Mouse (Mus musculus): ENCODE data around the gene Tor3a.

Tor3a gene

DNA sequence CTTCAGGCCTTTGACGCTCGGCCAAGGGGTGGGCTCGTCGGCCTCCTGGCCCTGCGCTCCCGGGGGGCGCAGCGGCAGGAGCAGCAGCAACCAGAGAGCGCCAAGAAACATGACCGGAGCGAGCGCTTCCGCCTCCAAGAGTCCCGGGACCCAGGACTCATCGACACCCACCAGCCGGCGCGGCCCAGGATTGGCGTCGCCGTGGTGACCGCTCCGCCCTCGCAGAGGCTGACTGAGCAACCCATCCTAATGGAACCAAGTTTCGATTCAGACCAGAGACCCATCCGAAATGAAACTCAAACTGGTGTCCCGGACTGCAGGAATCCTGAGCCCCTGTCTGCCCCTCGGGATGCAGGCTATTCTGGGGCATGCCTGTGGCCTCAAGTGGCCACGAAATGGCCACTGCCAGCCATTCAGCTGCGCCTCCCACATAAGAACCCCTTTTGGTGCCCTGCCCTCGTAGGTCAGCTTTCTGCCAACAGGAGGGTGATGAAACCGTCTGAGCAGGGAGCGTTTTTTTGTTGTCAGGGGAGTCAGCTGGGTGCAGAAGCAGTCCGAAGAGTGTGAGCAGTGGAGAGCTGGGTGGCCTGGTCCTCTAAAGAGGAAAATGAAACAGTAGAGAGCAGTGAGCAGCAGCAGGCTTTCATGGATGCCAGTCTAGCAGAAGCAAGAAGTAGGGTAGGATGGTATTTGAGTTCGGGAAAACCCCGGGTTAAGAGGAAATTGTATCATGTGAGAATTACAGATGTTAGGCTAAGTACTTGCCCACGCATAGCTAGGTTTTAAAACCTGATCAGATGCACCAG lies at the start of gene Tor3a:
Gene Tor3a (minus strand): TSS at position 162 of the 806 bp plus-strand sequence.
- peak; percentile 31 for DNase-seq (ENCODE audit: low spot score)

DNA sequence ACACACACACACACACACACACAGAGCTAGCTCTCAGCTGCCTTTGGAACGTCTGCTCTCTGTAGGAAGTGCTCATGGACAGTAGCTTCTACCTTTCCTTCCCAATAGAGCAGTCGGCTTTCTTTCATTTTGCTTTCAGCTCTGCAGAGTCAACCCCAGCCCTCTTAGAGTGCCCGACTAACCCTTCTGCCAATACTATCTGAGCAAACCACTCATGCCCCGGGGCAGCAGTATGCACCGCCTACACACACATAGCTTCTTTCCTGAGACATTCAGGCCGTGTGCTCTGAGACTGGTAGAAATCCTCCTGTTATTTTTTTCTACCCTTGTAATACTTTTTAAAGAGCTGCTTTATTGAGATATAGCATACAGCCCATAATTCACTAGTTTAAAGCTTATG lies 47.9 kb upstream of the Tor3a start:
- DNase-seq (ENCODE audit: low spot score), result no peak

DNA sequence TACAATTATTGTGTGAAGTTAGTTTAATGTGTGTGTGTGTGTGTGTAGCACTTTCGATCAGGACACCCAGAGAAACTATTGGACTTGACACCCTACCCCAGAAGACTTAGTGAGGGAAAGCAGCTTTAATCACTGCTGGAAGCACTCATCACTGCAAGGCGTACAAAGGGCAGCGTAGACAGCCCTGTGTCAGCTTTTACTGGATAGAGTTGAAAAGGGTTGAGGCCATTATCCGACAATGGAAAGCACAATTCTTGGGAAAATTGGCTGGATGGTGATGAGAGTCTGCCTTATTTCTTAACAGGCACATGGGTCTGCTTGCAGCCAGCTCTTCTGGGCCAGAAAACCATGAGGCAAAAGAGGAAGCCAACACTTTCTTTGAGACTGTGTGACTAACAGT lies 45.9 kb upstream of the Tor3a start:
- DNase-seq (ENCODE audit: low spot score), result no peak

DNA sequence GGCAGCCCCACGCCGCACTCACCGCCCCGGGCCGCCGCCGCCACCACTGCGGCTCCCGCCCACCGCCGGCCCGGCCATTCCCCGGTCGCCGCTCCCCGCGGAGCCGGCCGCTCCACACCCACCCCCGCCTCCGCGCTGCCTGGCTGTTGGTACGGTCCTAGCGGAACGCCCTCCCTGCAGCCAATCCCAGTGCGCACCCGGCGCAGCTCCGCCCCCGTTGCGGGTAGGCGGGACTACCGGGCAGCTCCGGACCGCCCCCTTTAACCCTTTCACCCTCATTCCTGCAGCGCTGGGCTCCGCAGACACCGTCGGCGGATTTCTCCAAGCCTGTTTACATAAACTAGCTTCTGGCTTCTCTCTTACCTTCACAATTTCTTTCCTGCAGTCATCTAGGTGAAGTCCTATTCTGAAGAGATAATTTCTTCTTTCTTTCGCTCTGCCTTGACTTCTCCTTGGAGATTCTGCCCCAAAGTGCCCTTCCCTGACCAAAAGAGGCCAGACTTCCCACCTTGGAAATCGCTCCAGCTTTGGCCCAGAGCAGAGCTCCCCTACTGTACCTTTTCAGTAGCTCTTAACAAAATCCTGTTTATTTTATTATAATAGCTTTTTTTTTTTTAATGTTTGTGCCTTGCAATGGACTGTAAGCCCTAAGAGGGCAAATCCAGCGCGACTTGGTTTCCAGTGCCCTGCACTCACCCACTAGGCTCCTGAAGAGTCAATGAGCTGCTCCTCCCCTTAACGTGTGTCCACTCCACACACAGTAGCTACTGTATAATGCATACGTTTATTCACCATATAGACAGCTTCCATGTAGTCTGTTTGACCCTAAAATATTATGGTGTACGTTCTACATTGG lies 45.0 kb upstream of the Tor3a start, which contains the start of gene Fam20b:
Gene Fam20b (minus strand): TSS at position 137 of the 856 bp plus-strand sequence.
- DNase-seq (ENCODE audit: low spot score), result peak; percentile 88

DNA sequence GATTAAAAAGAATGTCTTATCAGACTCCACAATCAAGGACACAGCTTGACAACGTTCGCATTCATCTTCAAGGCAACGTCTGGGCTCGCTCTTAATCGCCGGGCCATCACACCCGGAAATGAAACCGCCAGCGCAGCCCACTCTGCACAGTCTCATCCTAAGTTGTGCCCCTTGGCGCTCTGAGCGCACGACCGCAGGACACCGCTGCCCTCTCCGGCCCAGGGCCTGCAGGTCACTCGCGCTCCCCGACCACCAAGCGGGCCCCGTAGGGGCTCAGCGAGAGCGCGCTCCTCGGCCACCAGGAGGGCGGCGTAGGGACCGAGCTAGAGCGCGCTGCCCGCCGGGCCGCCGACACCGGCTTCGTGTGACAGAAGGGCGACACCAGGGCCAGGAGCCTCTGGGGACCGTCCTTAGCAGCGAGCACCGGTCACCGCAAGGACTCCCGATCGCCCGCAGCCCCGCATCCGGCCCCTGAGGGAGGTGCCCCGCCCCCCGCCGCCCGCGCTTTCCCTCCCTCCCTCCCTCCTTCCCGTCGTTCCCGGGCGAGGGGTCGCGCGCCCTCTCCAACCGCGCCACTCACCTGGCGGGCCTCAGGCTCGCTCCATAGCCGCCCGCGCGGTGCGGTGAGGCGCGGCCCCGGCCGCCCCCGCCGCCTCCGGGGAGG lies 44.3 kb upstream of the Tor3a start:
- no peak for DNase-seq (ENCODE audit: low spot score)

DNA sequence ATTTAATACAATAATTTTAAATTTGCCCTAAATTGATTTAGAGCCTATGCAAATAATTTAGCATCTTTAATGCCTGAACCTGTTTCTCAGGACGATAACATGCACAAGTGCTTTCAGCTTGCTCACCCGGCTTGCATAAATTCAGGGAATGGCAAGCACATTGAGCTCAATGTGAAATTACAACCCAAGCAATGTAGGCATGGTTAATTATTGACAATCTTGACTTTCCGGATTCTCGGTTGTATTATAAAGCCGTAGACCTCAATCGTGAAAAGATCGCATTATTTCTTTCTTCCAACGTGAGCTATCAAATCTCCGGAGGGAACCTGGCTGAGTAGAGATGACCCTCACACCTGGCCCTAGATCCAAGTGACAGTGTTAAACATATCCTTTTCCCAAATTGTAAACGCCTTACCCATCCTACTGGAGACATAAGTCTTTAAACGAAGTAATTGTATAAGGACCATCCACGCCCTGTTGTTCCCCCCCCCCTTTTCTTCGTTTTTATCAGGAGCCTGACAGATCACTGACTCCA lies 43.7 kb upstream of the Tor3a start:
- no peak for DNase-seq (ENCODE audit: low spot score)

DNA sequence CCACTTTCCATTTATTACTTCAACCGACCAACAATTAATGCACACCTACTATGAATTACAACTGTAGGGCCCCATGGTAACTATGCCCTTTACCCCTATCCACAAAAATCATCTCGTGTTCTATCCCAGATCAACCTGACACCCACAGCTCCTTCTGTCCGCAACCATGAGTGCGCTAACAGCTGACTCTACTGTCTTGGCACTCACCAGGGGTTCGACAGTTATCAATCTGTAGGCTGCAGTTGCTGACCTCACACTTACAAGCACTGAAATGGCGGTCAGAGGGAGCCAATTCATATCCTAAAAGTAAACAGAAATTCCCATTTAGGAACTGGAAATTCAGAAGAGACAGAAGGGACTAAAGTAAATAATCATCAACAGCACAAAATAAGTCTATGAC lies 42.5 kb upstream of the Tor3a start:
- no peak for DNase-seq (ENCODE audit: low spot score)

DNA sequence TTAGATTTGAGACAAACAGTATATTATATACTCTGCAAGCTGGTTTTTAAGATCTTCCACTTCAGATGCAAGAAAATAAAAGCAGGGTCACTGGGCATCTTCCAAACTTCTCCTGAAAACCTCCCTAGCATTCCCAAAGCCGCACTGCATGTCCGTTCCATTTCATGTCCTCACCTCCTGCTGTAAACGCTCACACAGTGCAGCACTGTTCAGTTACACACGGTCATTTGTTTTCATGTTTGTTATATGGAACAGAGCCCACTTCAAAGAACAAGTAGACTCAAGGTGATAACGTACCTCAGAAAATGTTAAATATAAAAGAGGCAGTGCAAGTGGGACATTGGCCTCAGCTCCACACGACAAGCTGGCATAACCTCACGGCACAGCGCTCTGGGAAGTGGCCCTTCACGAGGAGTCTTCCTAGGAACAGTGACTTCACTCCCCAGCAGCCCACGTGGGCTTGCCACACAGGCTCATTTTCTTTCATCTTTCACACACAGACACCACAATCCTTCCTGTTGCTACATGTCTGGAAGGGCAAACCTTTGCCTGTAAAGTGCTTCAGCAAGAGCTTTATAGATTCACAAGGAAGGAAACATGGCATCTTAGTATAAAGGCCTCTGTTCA lies 36.4 kb upstream of the Tor3a start:
- no peak for DNase-seq (ENCODE audit: low spot score)

DNA sequence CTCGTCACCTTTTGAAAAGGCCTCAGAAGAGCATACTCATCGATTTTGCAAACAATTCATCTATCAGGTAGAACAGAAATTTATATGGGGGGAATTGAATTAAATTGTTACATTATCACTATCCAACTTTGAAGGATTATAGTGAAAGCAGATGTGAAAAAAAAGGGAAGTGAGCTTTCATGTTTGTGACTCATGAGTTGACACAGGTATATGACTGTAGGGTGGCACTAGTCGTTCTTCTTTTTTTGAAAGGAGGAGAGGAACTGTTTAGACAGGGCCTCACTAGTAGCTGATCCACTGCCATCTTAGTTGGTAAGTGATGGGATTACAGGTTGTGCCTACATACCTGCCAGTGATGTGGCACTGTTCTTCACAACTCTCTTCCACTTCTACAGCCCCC lies 34.5 kb upstream of the Tor3a start:
- no peak for DNase-seq (ENCODE audit: low spot score)

DNA sequence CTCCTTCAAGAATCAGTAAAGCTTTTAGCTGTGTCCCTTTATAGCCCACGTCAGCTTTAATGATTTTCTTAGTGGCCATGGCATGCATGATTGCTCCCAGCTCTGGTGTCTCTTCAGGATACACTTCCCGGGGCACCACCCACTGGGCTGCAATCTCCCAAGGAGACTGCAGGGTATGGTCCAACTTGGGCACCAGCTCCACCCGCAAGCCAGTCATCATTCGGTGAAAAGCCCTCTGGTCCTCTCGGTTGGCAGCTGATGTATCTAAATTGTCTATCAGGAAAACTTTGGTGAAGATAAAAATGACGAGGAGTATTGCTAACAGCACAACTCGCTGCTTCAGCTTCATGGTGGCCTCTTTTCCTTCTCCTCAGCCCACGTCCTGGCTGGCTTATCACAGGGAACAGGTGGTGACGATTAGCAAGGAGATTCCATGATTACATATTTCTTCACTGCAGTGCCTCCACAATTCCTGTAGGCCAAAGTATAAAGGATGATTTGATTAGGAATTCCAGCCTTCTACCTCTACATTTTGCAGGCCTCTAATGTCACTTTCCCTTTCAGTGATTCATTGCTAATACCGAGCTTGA lies 31.6 kb upstream of the Tor3a start:
- no peak for DNase-seq (ENCODE audit: low spot score)

DNA sequence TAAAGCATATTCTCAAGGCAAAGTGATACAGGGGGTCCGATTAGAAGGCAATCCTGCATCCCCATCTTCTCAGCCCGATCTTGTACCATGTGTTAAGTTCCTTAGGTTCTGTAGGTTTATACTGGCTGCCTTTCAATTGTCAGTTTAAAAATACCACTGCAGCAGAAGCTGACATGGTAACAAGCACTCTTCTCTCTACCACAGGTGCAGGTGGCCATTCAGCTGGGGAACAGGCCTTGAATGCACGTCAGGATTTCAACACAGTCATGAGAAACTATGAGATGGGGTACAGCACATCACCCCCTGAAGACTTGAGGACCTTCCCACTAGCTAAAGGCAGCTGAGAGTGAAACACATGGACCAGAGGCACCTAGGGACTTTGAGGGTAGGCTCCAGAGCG lies 29.3 kb upstream of the Tor3a start:
- no peak for DNase-seq (ENCODE audit: low spot score)

DNA sequence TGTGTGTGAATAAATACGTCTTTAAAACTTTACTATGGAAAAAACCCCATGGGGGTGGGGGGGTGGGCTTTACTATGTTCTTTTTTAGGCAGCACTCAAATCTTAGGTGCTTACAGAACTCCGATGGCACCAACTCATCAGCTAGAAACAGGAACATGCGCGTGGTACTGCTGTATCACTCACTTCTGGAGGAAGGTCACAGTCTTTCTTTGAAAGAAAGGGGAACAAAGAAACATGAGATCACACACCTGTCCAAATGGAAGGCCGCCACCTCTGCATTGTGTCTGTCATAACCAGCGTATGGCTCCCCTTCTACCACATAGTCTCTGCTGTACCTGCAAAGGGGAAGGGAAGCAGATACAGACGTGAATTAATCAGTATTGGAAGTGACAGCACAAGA lies 28.0 kb upstream of the Tor3a start:
- DNase-seq (ENCODE audit: low spot score), result no peak

DNA sequence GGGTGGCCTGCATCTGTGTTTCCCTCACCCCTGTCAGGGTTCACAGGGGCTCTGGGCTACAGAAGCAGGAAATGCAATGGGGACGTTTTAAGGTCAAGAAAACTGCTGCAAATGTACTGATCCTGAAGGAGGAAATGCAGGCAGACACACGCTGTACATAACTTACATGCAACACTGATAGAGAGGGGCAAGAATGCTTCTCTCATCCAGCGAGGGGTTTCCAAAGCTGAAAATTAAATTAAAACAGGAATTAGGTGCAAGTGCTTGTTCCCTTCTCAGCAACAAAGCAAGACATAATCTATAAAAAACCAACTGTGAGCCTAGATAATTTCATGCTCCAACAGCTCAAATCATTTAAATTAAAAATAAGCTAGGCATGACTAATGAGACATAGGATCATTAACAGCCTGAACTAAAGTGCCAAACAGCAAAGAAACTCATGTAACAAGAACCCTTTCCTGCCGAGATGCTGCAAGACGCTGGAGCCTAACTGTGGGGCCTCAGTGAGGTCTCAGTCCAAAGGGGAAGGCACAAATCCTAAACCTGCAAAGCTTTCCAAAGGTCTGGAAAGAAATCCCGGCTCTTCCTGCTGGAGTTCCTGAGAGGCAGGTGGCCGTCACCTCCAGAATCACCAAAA lies 12.0 kb upstream of the Tor3a start:
- no peak for DNase-seq (ENCODE audit: low spot score)

DNA sequence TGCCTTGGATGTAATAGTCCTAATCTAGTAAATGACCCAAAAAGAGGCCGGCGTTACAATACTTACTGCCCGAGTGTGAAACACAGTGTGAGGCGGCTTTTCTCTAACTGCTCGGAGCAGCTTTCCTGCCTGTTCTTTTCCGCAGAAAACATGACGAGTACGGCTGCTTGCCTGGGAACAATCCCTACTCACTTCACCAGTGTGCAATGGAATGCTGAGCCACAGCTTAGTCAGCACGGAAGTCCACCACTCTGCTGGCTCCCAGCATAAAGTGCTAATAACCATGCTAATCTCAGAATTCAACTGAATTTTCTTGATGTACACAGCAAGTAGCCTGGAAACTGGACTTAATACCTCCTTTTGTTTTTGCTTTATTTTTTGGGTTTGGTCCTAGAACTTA lies 5.4 kb upstream of the Tor3a start:
- DNase-seq (ENCODE audit: low spot score), result no peak

DNA sequence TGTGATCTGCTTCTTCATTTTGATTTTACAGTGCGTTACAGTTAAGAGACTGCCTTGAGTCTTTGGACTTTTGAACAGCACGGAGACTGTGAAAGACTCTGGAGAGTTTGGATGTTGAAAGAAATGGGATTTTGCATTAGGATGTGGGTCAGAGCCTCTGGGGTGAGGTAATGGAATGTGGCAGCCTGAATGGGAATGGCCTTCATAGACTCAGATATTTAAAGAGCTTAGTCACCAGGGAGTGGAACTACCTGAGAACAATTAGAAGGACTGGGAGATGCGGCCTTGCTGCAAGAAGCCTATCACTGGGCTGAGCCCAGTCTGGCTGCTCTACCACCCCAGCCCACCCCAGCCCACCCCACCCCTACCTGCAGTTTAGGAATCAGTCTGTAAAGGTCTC lies 3.1 kb upstream of the Tor3a start:
- DNase-seq (ENCODE audit: low spot score), result no peak

DNA sequence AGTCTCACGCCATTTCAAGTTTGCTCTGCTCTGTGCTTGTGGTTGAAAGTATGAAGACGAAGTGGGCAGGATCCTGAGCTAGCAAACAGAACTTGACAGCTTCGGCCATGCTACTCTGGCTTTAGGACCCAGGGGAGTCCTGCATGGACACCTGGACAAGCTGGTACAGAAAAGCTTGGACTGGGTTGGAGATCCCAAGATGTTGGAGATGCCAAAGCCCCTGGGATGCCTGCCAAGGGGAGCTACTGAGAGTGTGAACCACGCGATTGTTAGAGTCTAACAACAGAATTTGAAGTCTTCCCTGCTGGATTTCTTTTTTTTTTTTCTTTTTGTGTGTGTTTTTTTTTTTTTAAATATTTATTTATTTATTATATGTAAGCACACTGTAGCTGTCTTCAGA lies 2.4 kb upstream of the Tor3a start:
- DNase-seq (ENCODE audit: low spot score), result no peak

DNA sequence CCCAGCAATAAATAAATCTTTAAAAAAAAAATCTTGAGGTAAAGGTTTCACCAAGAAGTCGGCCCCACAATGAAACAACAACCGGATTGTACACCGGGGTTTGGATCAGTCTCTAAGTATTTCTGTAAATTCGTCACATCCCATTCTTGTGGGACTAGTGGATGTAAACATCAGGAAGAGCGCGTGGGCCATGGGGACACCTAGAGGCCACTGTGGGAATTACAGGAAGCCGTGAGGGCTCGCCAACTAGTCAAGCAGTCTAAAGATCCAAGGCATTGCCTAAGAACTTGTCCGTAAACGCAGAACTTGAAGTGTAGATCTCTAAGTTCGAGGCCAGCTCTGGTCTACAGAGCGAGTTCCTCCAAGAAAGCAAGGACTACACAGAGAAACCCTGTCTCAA lies 2.0 kb upstream of the Tor3a start:
- no peak for DNase-seq (ENCODE audit: low spot score)

DNA sequence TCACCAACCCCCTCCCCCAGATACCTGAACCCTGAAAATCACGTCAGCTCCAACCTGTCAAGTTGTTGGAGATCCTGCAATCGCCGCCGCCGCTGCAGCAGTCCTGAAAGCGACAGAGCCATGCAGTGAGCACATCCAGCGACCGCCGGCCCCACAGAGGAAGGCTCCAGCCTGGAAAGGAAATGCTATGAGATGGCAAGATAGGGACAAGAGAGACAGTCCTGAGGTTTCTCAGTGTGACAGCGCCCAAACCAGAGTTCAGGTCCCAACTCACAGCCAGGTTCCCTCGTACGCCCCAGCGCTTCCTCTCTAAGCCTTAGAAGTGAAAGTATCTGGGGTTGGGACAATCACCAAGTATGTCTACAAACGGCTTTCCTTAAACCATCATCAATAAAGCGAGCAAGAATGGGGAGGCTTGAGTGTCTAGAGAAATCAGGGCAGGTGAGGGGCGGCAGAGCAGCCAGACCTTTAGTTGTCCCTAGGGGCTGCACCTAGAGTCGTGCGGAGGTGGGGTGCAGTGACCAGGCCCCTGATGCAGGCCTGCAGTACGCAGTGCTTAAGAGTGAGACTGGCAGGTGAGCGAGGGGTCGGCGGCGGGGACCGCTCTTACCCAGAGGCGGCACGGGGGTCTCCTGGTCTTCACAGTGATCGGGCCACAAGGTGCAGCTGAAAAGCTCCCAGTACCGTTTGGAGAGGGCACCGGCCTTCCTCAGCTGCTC lies 521 bp downstream of the Tor3a start:
- DNase-seq (ENCODE audit: low spot score), result no peak

DNA sequence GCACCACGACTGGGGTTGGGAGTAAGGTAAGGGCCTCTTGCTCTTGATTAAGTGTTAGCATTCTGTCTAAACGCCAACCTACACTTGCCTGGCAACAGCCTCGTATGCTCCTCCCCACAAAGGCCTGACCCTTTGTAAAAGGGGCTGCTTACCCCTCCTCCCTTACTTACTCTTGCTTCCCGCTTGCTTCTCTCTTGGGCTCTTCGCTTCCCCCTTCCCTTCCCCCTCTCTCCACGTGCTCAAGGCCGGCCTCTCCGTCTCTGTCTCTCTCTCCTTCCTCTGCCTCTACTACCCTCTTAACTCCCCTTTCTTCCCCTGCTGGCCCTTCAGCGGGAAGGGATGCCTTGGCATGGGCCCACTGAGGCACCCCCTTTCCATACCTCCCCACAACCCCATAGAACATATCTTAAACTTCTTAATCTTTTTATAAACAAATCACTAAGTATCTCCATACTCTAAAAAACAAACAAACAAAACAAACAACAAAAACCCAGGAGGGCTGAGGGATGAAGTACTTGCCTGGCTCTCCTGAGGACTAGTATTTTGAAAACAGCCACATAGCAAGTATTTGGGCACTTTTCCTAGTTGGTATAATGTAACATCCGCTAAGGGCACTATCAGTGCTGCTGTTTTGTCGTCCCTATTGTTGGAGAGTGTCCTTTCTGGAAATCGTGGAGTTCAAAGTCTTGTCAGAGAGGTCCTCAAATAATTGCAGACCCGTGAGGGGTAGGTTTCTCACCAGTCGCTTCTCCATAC lies 1.3 kb downstream of the Tor3a start:
- DNase-seq (ENCODE audit: low spot score), result no peak

DNA sequence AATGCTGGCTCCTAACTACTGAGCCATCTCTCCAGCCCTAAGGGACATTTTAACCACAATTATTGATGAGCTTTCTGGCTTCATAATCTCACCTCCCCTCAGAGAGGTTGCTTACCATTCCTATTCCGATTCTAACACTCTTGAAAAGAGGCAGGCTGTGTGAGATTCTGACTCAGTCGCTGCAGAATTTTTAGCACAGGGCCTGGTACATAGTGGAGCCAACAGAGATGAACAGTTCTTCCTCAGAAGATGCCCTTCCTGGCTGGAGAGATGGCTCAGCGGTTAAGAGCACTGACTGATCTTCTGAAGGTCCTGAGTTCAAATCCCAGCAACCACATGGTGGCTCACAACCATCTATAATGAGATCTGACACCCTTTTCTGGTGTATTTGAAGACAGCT lies 2.2 kb downstream of the Tor3a start:
- no peak for DNase-seq (ENCODE audit: low spot score)
